Mouse (Mus musculus): ENCODE results near the gene Tle1. TPM values are rescaled to one million over a fixed set of nuclear protein-coding genes. Genes with fewer than 3 reads are reported as not detected.

Tle1 gene
- polyA plus RNA-seq, 1 experiment: 36.2 TPM

GRCm38 (mm10) chr4:72198877-72199411, 1.8 kb downstream of the Tle1 start:
- peak; percentile 86 for DNase-seq
- H3K4me3 ChIP-seq (replicated peaks; ENCODE audit: extremely low read depth, low read depth, low read length): peak overlapping the region; percentile 86
- TF ChIP-seq POLR2A (IDR thresholded peaks at IDR 0.05; ENCODE audit: borderline replicate concordance, extremely low read depth, low read depth, low read length): peak; percentile 55; the same call in 1 of the 2 replicates
- peak; percentile 86 for TF ChIP-seq CTCF (IDR thresholded peaks at IDR 0.05; ENCODE audit: insufficient read depth, low read length)
- peaks cover 19% of the 10 kb centered on the region for H3K4me1 ChIP-seq (ENCODE audit: control insufficient read depth, insufficient read depth, low read length)
- WGBS: under 1% methylated on average over 22 of the region's 22 CpGs

GRCm38 (mm10) chr4:72197888-72198605, 2.7 kb downstream of the Tle1 start:
- TF ChIP-seq CTCF (IDR thresholded peaks at IDR 0.05; ENCODE audit: insufficient read depth, low read length): no peak
- no peak for TF ChIP-seq POLR2A (IDR thresholded peaks at IDR 0.05; ENCODE audit: borderline replicate concordance, extremely low read depth, low read depth, low read length)
- WGBS: 16% methylated on average over 7 of the region's 7 CpGs
- Histone ChIP-seq H3K4me3 (replicated peaks; ENCODE audit: extremely low read depth, low read depth, low read length) (peak overlapping the region; percentile 86), H3K4me1 (ENCODE audit: control insufficient read depth, insufficient read depth, low read length) (peaks cover 19% of the 10 kb centered on the region)
- DNase-seq: peak; percentile 68

GRCm38 (mm10) chr4:72195116-72195835, 5.4 kb downstream of the Tle1 start:
- TF ChIP-seq POLR2A (IDR thresholded peaks at IDR 0.05; ENCODE audit: borderline replicate concordance, extremely low read depth, low read depth, low read length) (no peak), CTCF (IDR thresholded peaks at IDR 0.05; ENCODE audit: insufficient read depth, low read length) (no peak)
- peak; percentile 30 for DNase-seq
- H3K4me3 ChIP-seq (replicated peaks; ENCODE audit: extremely low read depth, low read depth, low read length): peak overlapping the region; percentile 31
- H3K4me1 ChIP-seq (ENCODE audit: control insufficient read depth, insufficient read depth, low read length): peaks cover 27% of the 10 kb centered on the region
- 48% methylated on average over 6 of the region's 6 CpGs for WGBS

GRCm38 (mm10) chr4:72193276-72193675, 7.4 kb downstream of the Tle1 start:
- WGBS: 67% methylated on average over 1 of the region's 1 CpGs
- TF ChIP-seq POLR2A (IDR thresholded peaks at IDR 0.05; ENCODE audit: borderline replicate concordance, extremely low read depth, low read depth, low read length) (no peak), CTCF (IDR thresholded peaks at IDR 0.05; ENCODE audit: insufficient read depth, low read length) (no peak)
- Histone ChIP-seq H3K4me1 (ENCODE audit: control insufficient read depth, insufficient read depth, low read length) (peaks cover 31% of the 10 kb centered on the region), H3K4me3 (replicated peaks; ENCODE audit: extremely low read depth, low read depth, low read length) (no peak overlapping the region)
- no peak for DNase-seq

GRCm38 (mm10) chr4:72184476-72184875, 16.2 kb downstream of the Tle1 start:
- 69% methylated on average over 5 of the region's 5 CpGs for WGBS
- Histone ChIP-seq H3K4me1 (ENCODE audit: control insufficient read depth, insufficient read depth, low read length) (peaks cover 15% of the 10 kb centered on the region), H3K4me3 (replicated peaks; ENCODE audit: extremely low read depth, low read depth, low read length) (no peak overlapping the region)
- no peak for DNase-seq
- TF ChIP-seq CTCF (IDR thresholded peaks at IDR 0.05; ENCODE audit: insufficient read depth, low read length) (no peak), POLR2A (IDR thresholded peaks at IDR 0.05; ENCODE audit: borderline replicate concordance, extremely low read depth, low read depth, low read length) (no peak)

- DNase-seq: no peak
- TF ChIP-seq CTCF (IDR thresholded peaks at IDR 0.05; ENCODE audit: insufficient read depth, low read length): no peak
- TF ChIP-seq POLR2A (IDR thresholded peaks at IDR 0.05; ENCODE audit: borderline replicate concordance, extremely low read depth, low read depth, low read length): no peak
- no peak overlapping the region for H3K4me3 ChIP-seq (replicated peaks; ENCODE audit: extremely low read depth, low read depth, low read length)
- peaks cover 4% of the 10 kb centered on the region; the same call in 1 of the 2 replicates for H3K4me1 ChIP-seq (ENCODE audit: control insufficient read depth, insufficient read depth, low read length)
Observed at GRCm38 (mm10) chr4:72182343-72182988, 18.3 kb downstream of the Tle1 start.

- DNase-seq: no peak
- TF ChIP-seq POLR2A (IDR thresholded peaks at IDR 0.05; ENCODE audit: borderline replicate concordance, extremely low read depth, low read depth, low read length): no peak
- no peak for TF ChIP-seq CTCF (IDR thresholded peaks at IDR 0.05; ENCODE audit: insufficient read depth, low read length)
- H3K4me3 ChIP-seq (replicated peaks; ENCODE audit: extremely low read depth, low read depth, low read length): no peak overlapping the region
- 89% methylated on average over 1 of the region's 1 CpGs for WGBS
- no peaks in the 10 kb centered on the region for H3K4me1 ChIP-seq (ENCODE audit: control insufficient read depth, insufficient read depth, low read length)
Observed at GRCm38 (mm10) chr4:72175943-72176342, 24.8 kb downstream of the Tle1 start.

GRCm38 (mm10) chr4:72168267-72168666, 32.5 kb downstream of the Tle1 start:
- DNase-seq: no peak
- 53% methylated on average over 1 of the region's 1 CpGs for WGBS
- Histone ChIP-seq H3K4me3 (replicated peaks; ENCODE audit: extremely low read depth, low read depth, low read length) (no peak overlapping the region), H3K4me1 (ENCODE audit: control insufficient read depth, insufficient read depth, low read length) (no peaks in the 10 kb centered on the region)
- TF ChIP-seq POLR2A (IDR thresholded peaks at IDR 0.05; ENCODE audit: borderline replicate concordance, extremely low read depth, low read depth, low read length) (no peak), CTCF (IDR thresholded peaks at IDR 0.05; ENCODE audit: insufficient read depth, low read length) (no peak)

GRCm38 (mm10) chr4:72167761-72168229, 32.9 kb downstream of the Tle1 start:
- WGBS: 61% methylated on average over 2 of the region's 2 CpGs
- Histone ChIP-seq H3K4me1 (ENCODE audit: control insufficient read depth, insufficient read depth, low read length) (no peaks in the 10 kb centered on the region), H3K4me3 (replicated peaks; ENCODE audit: extremely low read depth, low read depth, low read length) (no peak overlapping the region)
- DNase-seq: no peak
- TF ChIP-seq POLR2A (IDR thresholded peaks at IDR 0.05; ENCODE audit: borderline replicate concordance, extremely low read depth, low read depth, low read length) (no peak), CTCF (IDR thresholded peaks at IDR 0.05; ENCODE audit: insufficient read depth, low read length) (no peak)
